Mouse (Mus musculus): ENCODE data around the gene Chaf1b. TPM values are rescaled to one million over a fixed set of nuclear protein-coding genes. Genes with fewer than 3 reads are reported as not detected.

Chaf1b gene
- polyA plus RNA-seq, 1 experiment from 2014 or later, result 138 TPM

DNA sequence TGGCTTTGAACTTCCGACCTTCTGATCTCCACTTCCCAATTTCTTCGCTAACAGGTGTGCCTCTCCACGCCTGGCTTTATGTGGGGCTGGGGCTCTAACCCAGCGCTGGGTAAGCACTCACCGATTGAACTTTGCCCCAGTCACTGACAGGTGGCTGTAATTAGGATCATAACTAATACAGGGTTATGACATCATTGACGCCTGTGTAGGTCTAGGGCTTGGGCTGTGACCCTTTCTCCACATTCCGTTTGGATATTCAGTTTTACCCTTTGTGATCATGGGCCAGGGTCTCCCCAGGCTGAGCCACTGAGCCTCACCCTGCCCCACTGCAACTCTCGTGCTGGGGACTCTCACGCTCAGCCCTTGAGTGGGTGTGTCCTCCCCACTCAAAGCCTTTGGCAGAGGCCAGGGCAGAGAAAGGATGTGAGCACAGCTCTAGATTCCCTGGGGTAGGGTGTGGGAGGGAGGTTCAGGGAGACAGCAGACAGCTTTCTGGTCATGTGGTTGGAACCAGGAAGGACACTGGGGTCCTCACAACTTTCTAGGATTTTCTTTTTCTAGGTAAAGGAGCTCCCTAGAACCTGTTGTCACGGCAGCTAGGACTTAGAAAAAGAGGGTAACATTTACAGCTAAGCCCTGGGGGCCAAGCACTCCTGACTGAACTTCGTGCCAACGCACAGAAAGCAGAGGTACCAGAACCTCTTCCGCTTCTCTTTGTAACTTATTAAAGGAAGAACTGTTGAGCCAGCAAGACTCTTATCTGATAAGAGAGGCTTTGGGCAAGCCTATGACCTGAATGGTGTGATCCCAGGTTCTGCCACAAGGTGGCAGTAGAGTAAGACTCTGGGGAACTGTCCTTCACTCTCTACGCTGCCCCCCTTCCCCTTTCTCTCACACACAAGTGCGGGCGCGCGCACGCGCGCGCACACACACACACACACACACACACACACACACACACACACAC is 34.3 kb downstream of the Chaf1b start:
- no peak overlapping the region; the same call in 1 of the 2 replicates for H3K4me2 ChIP-seq (ENCODE audit: low read depth, low read length)
- H3K9ac ChIP-seq (replicated peaks; ENCODE audit: low read length), result no peak overlapping the region; the same call in 1 of the 2 replicates
- no peak overlapping the region for H3K4me3 ChIP-seq (ENCODE audit: low read depth, low read length)
- no peaks in the 10 kb centered on the region for H3K4me1 ChIP-seq (ENCODE audit: control insufficient read depth, insufficient read depth, low read length)
- H3K27me3 ChIP-seq (ENCODE audit: control insufficient read depth, insufficient read depth, low read length), result no peaks in the 10 kb centered on the region
- ATAC-seq (replicated peaks; ENCODE audit: insufficient number of reproducible peaks, low FRiP score, low TSS enrichment, low read depth) (0 out of 2 replicates have a peak, but pooled peaks have one; percentile 19), DNase-seq (ENCODE audit: low spot score) (peak; percentile 92)
- no peaks in the 10 kb centered on the region for H3K9me3 ChIP-seq (replicated peaks; ENCODE audit: control insufficient read depth, low read length)
- no peak overlapping the region for H3K27ac ChIP-seq (replicated peaks; ENCODE audit: low read depth, low read length)
- 33% methylated on average over 22 of the region's 22 CpGs for WGBS
- H3K36me3 ChIP-seq (replicated peaks; ENCODE audit: control insufficient read depth, insufficient read depth, low read depth, low read length), result no peaks in the 10 kb centered on the region

DNA sequence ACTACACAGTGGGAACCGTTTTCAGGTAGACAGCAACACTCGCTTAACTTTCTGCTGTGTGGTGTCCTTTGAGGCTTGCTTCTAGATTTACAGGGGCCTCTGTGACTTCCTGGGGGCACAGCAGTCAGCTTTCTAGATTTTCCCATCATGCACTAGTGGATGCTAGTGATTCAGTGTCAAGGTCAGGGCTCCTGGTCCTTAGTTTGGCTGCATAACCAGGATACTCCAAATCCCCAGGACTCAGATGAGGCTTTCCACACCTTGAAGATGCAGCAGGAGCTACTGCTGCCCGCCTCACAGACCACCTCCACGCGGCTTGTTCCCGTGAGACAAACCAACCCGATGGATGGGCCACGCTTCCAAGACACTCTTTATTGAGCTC is 35.0 kb downstream of the Chaf1b start:
- no peak for DNase-seq (ENCODE audit: low spot score)
- Histone ChIP-seq H3K9ac (replicated peaks; ENCODE audit: low read length) (no peak overlapping the region; the same call in 1 of the 2 replicates), H3K4me1 (ENCODE audit: control insufficient read depth, insufficient read depth, low read length) (no peaks in the 10 kb centered on the region), H3K27ac (replicated peaks; ENCODE audit: low read depth, low read length) (no peak overlapping the region), H3K9me3 (replicated peaks; ENCODE audit: control insufficient read depth, low read length) (no peaks in the 10 kb centered on the region), H3K4me2 (ENCODE audit: low read depth, low read length) (no peak overlapping the region; the same call in 1 of the 2 replicates), H3K36me3 (replicated peaks; ENCODE audit: control insufficient read depth, insufficient read depth, low read depth, low read length) (no peaks in the 10 kb centered on the region), H3K27me3 (ENCODE audit: control insufficient read depth, insufficient read depth, low read length) (no peaks in the 10 kb centered on the region), H3K4me3 (ENCODE audit: low read depth, low read length) (no peak overlapping the region)
- 0 out of 2 replicates have a peak, but pooled peaks have one; percentile 14 for ATAC-seq (replicated peaks; ENCODE audit: insufficient number of reproducible peaks, low FRiP score, low TSS enrichment, low read depth)
- WGBS, result 61% methylated on average over 8 of the region's 8 CpGs

DNA sequence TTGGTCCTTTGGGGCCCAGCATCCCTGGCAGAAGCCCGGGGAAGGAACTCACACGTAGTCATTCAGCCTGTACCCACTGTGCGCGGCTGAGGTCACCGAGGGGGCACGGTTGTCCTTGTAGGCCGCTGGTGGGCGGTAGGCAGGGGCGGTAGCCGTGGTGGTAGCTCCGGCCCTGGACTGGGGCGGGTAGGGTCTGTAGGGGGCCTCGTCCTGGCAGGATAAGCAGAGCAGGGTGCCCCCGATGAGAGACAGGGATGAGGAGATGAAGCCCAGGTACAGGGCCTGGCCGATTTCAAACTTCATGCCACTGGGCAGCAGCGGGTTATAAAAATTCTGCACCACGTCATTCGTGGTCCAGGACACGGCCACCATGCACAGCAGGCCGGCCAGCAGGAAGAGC is 35.5 kb downstream of the Chaf1b start:
- no peaks in the 10 kb centered on the region for H3K4me1 ChIP-seq (ENCODE audit: control insufficient read depth, insufficient read depth, low read length)
- H3K9ac ChIP-seq (replicated peaks; ENCODE audit: low read length), result no peak overlapping the region
- H3K4me2 ChIP-seq (ENCODE audit: low read depth, low read length), result no peak overlapping the region
- no peaks in the 10 kb centered on the region for H3K9me3 ChIP-seq (replicated peaks; ENCODE audit: control insufficient read depth, low read length)
- 71% methylated on average over 19 of the region's 20 CpGs for WGBS
- no peak overlapping the region for H3K4me3 ChIP-seq (ENCODE audit: low read depth, low read length)
- no peaks in the 10 kb centered on the region for H3K36me3 ChIP-seq (replicated peaks; ENCODE audit: control insufficient read depth, insufficient read depth, low read depth, low read length)
- H3K27ac ChIP-seq (replicated peaks; ENCODE audit: low read depth, low read length), result no peak overlapping the region
- H3K27me3 ChIP-seq (ENCODE audit: control insufficient read depth, insufficient read depth, low read length), result no peaks in the 10 kb centered on the region
- no peak for ATAC-seq (replicated peaks; ENCODE audit: insufficient number of reproducible peaks, low FRiP score, low TSS enrichment, low read depth)
- no peak for DNase-seq (ENCODE audit: low spot score)

DNA sequence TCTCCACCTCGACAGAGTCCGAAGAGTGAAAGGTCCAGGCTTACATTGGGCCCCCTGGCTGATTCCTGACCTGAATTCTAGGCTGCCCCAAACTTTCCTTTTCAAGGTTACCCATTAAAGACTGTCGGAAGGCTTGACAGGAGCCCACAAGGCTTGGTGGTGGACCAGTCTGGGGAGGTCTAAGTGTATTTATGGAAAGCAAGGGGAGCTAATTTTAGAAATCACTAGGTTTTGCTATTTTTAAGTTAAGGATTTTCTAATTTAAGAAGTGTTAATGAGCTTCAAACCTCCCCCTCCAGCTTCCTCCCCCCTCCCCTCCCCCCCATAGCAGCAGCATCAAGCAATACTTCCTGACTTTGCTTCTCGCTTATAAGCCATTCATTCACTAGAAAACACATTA is 37.0 kb downstream of the Chaf1b start:
- 60% methylated on average over 4 of the region's 4 CpGs for WGBS

DNA sequence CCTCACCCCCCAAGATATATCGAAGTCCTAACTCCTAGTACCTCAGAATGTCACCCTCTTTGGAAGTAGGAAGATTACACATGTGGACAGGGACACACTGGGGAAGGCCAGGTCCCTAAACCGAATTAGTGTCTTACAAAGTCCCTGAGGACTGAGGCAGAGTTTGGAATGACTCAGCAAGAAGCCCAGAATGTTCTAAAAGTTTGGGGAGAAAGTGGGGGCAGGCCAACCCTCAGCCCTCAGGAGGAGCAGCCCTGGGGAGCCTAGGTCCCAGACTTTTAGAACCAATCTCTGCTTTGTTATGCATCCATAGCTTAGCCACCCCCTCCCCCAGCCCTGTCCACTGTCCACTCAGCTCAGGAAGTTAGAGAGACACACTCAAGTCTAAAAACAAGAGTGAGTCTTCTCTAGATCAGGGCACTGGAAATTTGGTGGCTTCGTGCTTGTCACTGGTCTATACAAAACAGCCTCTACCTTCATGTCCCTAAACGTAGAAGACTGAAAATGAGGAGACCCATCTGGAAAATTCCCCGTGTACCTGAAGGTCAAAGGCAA is 39.2 kb downstream of the Chaf1b start:
- Histone ChIP-seq H3K4me2 (ENCODE audit: low read depth, low read length) (no peak overlapping the region), H3K4me3 (ENCODE audit: low read depth, low read length) (no peak overlapping the region)
- no peak for ATAC-seq (replicated peaks; ENCODE audit: insufficient number of reproducible peaks, low FRiP score, low TSS enrichment, low read depth)

More for the DNA sequence above, 37.0 kb downstream of the Chaf1b start:
- Histone ChIP-seq H3K4me2 (ENCODE audit: low read depth, low read length) (no peak overlapping the region), H3K36me3 (replicated peaks; ENCODE audit: control insufficient read depth, insufficient read depth, low read depth, low read length) (no peaks in the 10 kb centered on the region), H3K9ac (replicated peaks; ENCODE audit: low read length) (no peak overlapping the region), H3K4me3 (ENCODE audit: low read depth, low read length) (no peak overlapping the region), H3K4me1 (ENCODE audit: control insufficient read depth, insufficient read depth, low read length) (no peaks in the 10 kb centered on the region), H3K27me3 (ENCODE audit: control insufficient read depth, insufficient read depth, low read length) (no peaks in the 10 kb centered on the region), H3K27ac (replicated peaks; ENCODE audit: low read depth, low read length) (no peak overlapping the region), H3K9me3 (replicated peaks; ENCODE audit: control insufficient read depth, low read length) (no peaks in the 10 kb centered on the region)
- ATAC-seq (replicated peaks; ENCODE audit: insufficient number of reproducible peaks, low FRiP score, low TSS enrichment, low read depth), result no peak
- no peak for DNase-seq (ENCODE audit: low spot score)

DNA sequence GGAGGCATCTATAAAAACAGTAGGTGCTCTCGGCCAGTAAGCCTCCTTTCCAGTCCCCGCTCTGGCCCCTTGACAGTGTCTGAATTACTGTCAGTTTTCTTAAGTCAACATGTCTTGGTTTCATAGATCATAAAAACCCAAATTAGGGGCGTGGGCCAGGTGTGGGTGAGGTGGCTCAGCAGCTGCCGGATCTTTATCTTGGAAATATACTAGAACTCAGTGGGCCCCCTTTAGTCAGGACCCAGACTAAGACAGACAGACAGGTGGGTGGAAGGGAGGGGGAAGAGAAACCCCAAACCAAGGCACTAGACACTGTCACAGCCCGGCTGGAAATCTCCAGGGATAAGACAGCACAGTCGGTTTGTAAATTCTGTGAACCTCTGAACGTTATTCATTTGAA is 40.1 kb downstream of the Chaf1b start:
- no peaks in the 10 kb centered on the region for H3K27me3 ChIP-seq (ENCODE audit: control insufficient read depth, insufficient read depth, low read length)
- no peaks in the 10 kb centered on the region for H3K4me1 ChIP-seq (ENCODE audit: control insufficient read depth, insufficient read depth, low read length)
- WGBS, result 71% methylated on average over 7 of the region's 7 CpGs
- H3K4me2 ChIP-seq (ENCODE audit: low read depth, low read length), result no peak overlapping the region
- no peak overlapping the region for H3K4me3 ChIP-seq (ENCODE audit: low read depth, low read length)
- no peak overlapping the region for H3K27ac ChIP-seq (replicated peaks; ENCODE audit: low read depth, low read length)
- H3K9ac ChIP-seq (replicated peaks; ENCODE audit: low read length), result no peak overlapping the region
- H3K36me3 ChIP-seq (replicated peaks; ENCODE audit: control insufficient read depth, insufficient read depth, low read depth, low read length), result no peaks in the 10 kb centered on the region
- no peaks in the 10 kb centered on the region for H3K9me3 ChIP-seq (replicated peaks; ENCODE audit: control insufficient read depth, low read length)
- no peak for ATAC-seq (replicated peaks; ENCODE audit: insufficient number of reproducible peaks, low FRiP score, low TSS enrichment, low read depth)
- DNase-seq (ENCODE audit: low spot score), result no peak

More for the DNA sequence above, 39.2 kb downstream of the Chaf1b start:
- Histone ChIP-seq H3K27ac (replicated peaks; ENCODE audit: low read depth, low read length) (no peak overlapping the region), H3K36me3 (replicated peaks; ENCODE audit: control insufficient read depth, insufficient read depth, low read depth, low read length) (no peaks in the 10 kb centered on the region), H3K4me1 (ENCODE audit: control insufficient read depth, insufficient read depth, low read length) (no peaks in the 10 kb centered on the region), H3K27me3 (ENCODE audit: control insufficient read depth, insufficient read depth, low read length) (no peaks in the 10 kb centered on the region), H3K9me3 (replicated peaks; ENCODE audit: control insufficient read depth, low read length) (no peaks in the 10 kb centered on the region), H3K9ac (replicated peaks; ENCODE audit: low read length) (no peak overlapping the region)
- WGBS, result 77% methylated on average over 5 of the region's 5 CpGs
- no peak for DNase-seq (ENCODE audit: low spot score)

DNA sequence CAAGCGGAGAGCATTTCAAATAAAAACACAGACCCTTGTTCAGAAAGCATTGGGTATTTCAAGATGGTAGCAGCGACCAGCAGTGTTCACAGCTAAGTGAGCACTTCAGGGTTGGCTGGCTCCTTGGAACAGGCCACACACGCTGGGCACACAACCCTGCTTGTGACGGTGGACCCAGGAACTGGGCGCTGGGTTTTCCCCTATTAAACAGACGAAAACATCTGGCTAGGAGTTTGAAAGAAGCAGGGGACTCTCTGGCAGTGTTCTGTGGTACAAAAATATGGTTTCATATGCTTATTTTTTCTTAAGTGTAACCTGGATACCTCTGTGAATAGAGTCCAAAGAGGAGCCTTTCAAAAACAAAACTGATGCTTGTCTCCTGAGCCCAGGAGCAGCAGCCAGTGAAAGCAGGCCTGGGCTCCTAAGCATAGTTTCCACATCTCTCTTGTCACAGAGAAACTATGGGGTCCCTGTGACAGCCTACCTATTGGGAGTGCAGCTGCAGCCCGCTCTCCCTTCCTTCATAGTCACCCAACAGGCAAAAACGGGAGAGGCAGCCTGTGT is 42.1 kb downstream of the Chaf1b start:
- H3K27ac ChIP-seq (replicated peaks; ENCODE audit: low read depth, low read length), result no peak overlapping the region
- DNase-seq (ENCODE audit: low spot score) (no peak), ATAC-seq (replicated peaks; ENCODE audit: insufficient number of reproducible peaks, low FRiP score, low TSS enrichment, low read depth) (no peak)
- no peak overlapping the region for H3K4me2 ChIP-seq (ENCODE audit: low read depth, low read length)
- H3K27me3 ChIP-seq (ENCODE audit: control insufficient read depth, insufficient read depth, low read length), result no peaks in the 10 kb centered on the region
- H3K9me3 ChIP-seq (replicated peaks; ENCODE audit: control insufficient read depth, low read length), result no peaks in the 10 kb centered on the region
- H3K36me3 ChIP-seq (replicated peaks; ENCODE audit: control insufficient read depth, insufficient read depth, low read depth, low read length), result no peaks in the 10 kb centered on the region
- H3K4me1 ChIP-seq (ENCODE audit: control insufficient read depth, insufficient read depth, low read length), result no peaks in the 10 kb centered on the region
- no peak overlapping the region for H3K9ac ChIP-seq (replicated peaks; ENCODE audit: low read length)
- no peak overlapping the region for H3K4me3 ChIP-seq (ENCODE audit: low read depth, low read length)
- WGBS, result 74% methylated on average over 8 of the region's 8 CpGs

Data from embryonic facial prominence, embryonic 11.5 days (tissue).